Mouse (Mus musculus) stomach, embryonic 16.5 days (tissue): ENCODE measurements around the gene Slc25a28. TPM values are rescaled to one million over a fixed set of nuclear protein-coding genes. Genes with fewer than 3 reads are reported as not detected.

ENCODE experiments used
- ATAC-seq: fragments of 200-750 bp; cut with Nextera tagmentation; 2 replicates; pipeline ENCODE4 v1.8.0; 2017; ENCODE audit warnings: moderate number of reproducible peaks, moderate TSS enrichment; ENCODE audit not compliant: insufficient read depth, low FRiP score
- H3K27ac ChIP-seq: fragments of 300-500 bp; sonication (generic); 2 replicates; pipeline ENCODE4 v1.5.1; 2014; ENCODE audit warnings: low read length
- H3K27me3 ChIP-seq: fragments of 300-500 bp; sonication (generic); 2 replicates; pipeline ENCODE4 v1.6.1; 2014; ENCODE audit warnings: low read length, control low read depth, mixed read lengths; ENCODE audit not compliant: control insufficient read depth, insufficient read depth
- H3K36me3 ChIP-seq: fragments of 300-500 bp; sonication (generic); 2 replicates; pipeline ENCODE4 v1.6.1; 2014; ENCODE audit warnings: low read length; ENCODE audit not compliant: control insufficient read depth, insufficient read depth
- H3K4me1 ChIP-seq: fragments of 300-500 bp; sonication (generic); 2 replicates; pipeline ENCODE4 v1.6.1; 2014; ENCODE audit warnings: low read length, control low read depth, mixed read lengths; ENCODE audit not compliant: control insufficient read depth, insufficient read depth
- H3K4me2 ChIP-seq: fragments of 300-500 bp; sonication (generic); 2 replicates; pipeline ENCODE4 v1.6.1; 2014; ENCODE audit warnings: low read depth, low read length, mixed read lengths
- H3K4me3 ChIP-seq: fragments of 300-500 bp; sonication (generic); replicated peaks from 2 replicates; pipeline ENCODE4 v1.5.1; 2014; ENCODE audit warnings: mild to moderate bottlenecking, low read length
- H3K9ac ChIP-seq: fragments of 300-500 bp; sonication (generic); 2 replicates; pipeline ENCODE4 v1.6.1; 2014; ENCODE audit warnings: low read length
- H3K9me3 ChIP-seq: fragments of 300-500 bp; sonication (generic); replicated peaks from 2 replicates; pipeline ENCODE4 v1.6.1; 2016; ENCODE audit warnings: low read length, control low read depth; ENCODE audit not compliant: control insufficient read depth
- WGBS: fragments of 180-500 bp; shearing (Covaris S2); extraction: QIAGEN DNeasy Blood & Tissue Kit; methylation state at CpG from one replicate; pipeline ENCODE4 v1.1.7; 2014; 5-methylcytosine and 5-hydroxymethylcytosine counted together
- polyA plus RNA-seq: library from polyadenylated mRNA; unstranded; fragments of >200 nt; fragmentation: Nextera tagmentation; extraction: Ambion mirVana; gene quantifications from 2 replicates; pipeline ENCODE4 v1.2.1, GENCODE M21; 2015

The Slc25a28 gene
- polyA plus RNA-seq, 1 experiment from 2014 or later, result 13.1 TPM

- Histone ChIP-seq H3K9me3 (no peaks in the 10 kb centered on the region), H3K4me2 (no peak overlapping the region), H3K27me3 (0 out of 2 replicates have a peak, but pooled peaks cover 6% of the 10 kb centered on the region), H3K4me3 (no peak overlapping the region), H3K27ac (peak overlapping the region; percentile 71), H3K9ac (no peak overlapping the region), H3K36me3 (no peaks in the 10 kb centered on the region), H3K4me1 (peaks cover 21% of the 10 kb centered on the region)
- WGBS, result 30% methylated on average over 8 of the region's 8 CpGs
- peak; percentile 54 for ATAC-seq
These were observed 23.4 kb downstream of the Slc25a28 start for GRCm38 (mm10) chr19:43651241-43651785.

GRCm38 (mm10) chr19:43648343-43648742, 26.3 kb downstream of the Slc25a28 start:
- Histone ChIP-seq H3K27ac (no peak overlapping the region), H3K9me3 (no peaks in the 10 kb centered on the region), H3K27me3 (0 out of 2 replicates have a peak, but pooled peaks cover 6% of the 10 kb centered on the region), H3K4me3 (no peak overlapping the region), H3K4me2 (no peak overlapping the region), H3K9ac (no peak overlapping the region), H3K36me3 (no peaks in the 10 kb centered on the region), H3K4me1 (peaks cover 23% of the 10 kb centered on the region)
- 77% methylated on average over 4 of the region's 4 CpGs for WGBS
- ATAC-seq, result no peak

- no peak overlapping the region for H3K4me2 ChIP-seq
These were observed 27.4 kb downstream of the Slc25a28 start for GRCm38 (mm10) chr19:43647261-43647660.

GRCm38 (mm10) chr19:43646852-43647251, 27.8 kb downstream of the Slc25a28 start:
- Histone ChIP-seq H3K4me2 (no peak overlapping the region), H3K27me3 (no peaks in the 10 kb centered on the region), H3K36me3 (no peaks in the 10 kb centered on the region), H3K4me1 (peaks cover 14% of the 10 kb centered on the region), H3K9ac (no peak overlapping the region), H3K27ac (no peak overlapping the region), H3K9me3 (no peaks in the 10 kb centered on the region), H3K4me3 (no peak overlapping the region)
- 34% methylated on average over 7 of the region's 7 CpGs for WGBS
- no peak for ATAC-seq

More at GRCm38 (mm10) chr19:43647261-43647660, 27.4 kb downstream of the Slc25a28 start:
- Histone ChIP-seq H3K4me3 (no peak overlapping the region), H3K36me3 (no peaks in the 10 kb centered on the region), H3K9ac (no peak overlapping the region), H3K9me3 (no peaks in the 10 kb centered on the region), H3K27me3 (no peaks in the 10 kb centered on the region), H3K27ac (no peak overlapping the region), H3K4me1 (peaks cover 16% of the 10 kb centered on the region)
- 63% methylated on average over 9 of the region's 9 CpGs for WGBS
- no peak for ATAC-seq

GRCm38 (mm10) chr19:43645508-43645907, 29.2 kb downstream of the Slc25a28 start:
- no peaks in the 10 kb centered on the region for H3K36me3 ChIP-seq
- H3K9me3 ChIP-seq, result no peaks in the 10 kb centered on the region
- H3K4me1 ChIP-seq, result peaks cover 11% of the 10 kb centered on the region
- no peak for ATAC-seq
- H3K27me3 ChIP-seq, result no peaks in the 10 kb centered on the region
- no peak overlapping the region for H3K4me2 ChIP-seq
- 90% methylated on average over 9 of the region's 9 CpGs for WGBS
- H3K9ac ChIP-seq, result no peak overlapping the region
- H3K27ac ChIP-seq, result no peak overlapping the region
- no peak overlapping the region for H3K4me3 ChIP-seq

GRCm38 (mm10) chr19:43642843-43643242, 31.8 kb downstream of the Slc25a28 start:
- H3K27ac ChIP-seq, result no peak overlapping the region; the same call in 1 of the 2 replicates
- no peak for ATAC-seq
- 74% methylated on average over 9 of the region's 9 CpGs for WGBS
- no peak overlapping the region for H3K4me2 ChIP-seq
- no peaks in the 10 kb centered on the region for H3K9me3 ChIP-seq
- peaks cover 11% of the 10 kb centered on the region for H3K4me1 ChIP-seq
- no peak overlapping the region for H3K4me3 ChIP-seq
- H3K36me3 ChIP-seq, result no peaks in the 10 kb centered on the region
- H3K9ac ChIP-seq, result no peak overlapping the region
- no peaks in the 10 kb centered on the region for H3K27me3 ChIP-seq

GRCm38 (mm10) chr19:43641833-43642232, 32.8 kb downstream of the Slc25a28 start:
- no peak overlapping the region for H3K9ac ChIP-seq
- peak overlapping the region; percentile 39; the same call in 1 of the 2 replicates for H3K27ac ChIP-seq
- no peak overlapping the region for H3K4me2 ChIP-seq
- H3K9me3 ChIP-seq, result no peaks in the 10 kb centered on the region
- WGBS, result 55% methylated on average over 11 of the region's 11 CpGs
- peak; percentile 48; the same call in 1 of the 2 replicates for ATAC-seq
- no peaks in the 10 kb centered on the region for H3K27me3 ChIP-seq
- H3K4me3 ChIP-seq, result no peak overlapping the region
- peaks cover 8% of the 10 kb centered on the region for H3K4me1 ChIP-seq
- H3K36me3 ChIP-seq, result no peaks in the 10 kb centered on the region

GRCm38 (mm10) chr19:43630466-43631251, 44.0 kb downstream of the Slc25a28 start:
- H3K4me1 ChIP-seq, result no peaks in the 10 kb centered on the region
- no peak overlapping the region for H3K9ac ChIP-seq
- no peak overlapping the region for H3K4me3 ChIP-seq
- ATAC-seq, result peak; percentile 82
- H3K9me3 ChIP-seq, result no peaks in the 10 kb centered on the region
- no peak overlapping the region for H3K27ac ChIP-seq
- H3K27me3 ChIP-seq, result no peaks in the 10 kb centered on the region; the same call in none of the 2 replicates
- 25% methylated on average over 12 of the region's 12 CpGs for WGBS
- H3K36me3 ChIP-seq, result no peaks in the 10 kb centered on the region
- H3K4me2 ChIP-seq, result no peak overlapping the region

- no peak overlapping the region for H3K4me2 ChIP-seq
- 31% methylated on average over 4 of the region's 4 CpGs for WGBS
- no peaks in the 10 kb centered on the region for H3K9me3 ChIP-seq
- H3K27ac ChIP-seq, result no peak overlapping the region
- no peak overlapping the region for H3K4me3 ChIP-seq
- ATAC-seq, result peak; percentile 34; the same call in 1 of the 2 replicates
- peaks cover 8% of the 10 kb centered on the region for H3K27me3 ChIP-seq
- H3K4me1 ChIP-seq, result no peaks in the 10 kb centered on the region
- no peaks in the 10 kb centered on the region for H3K36me3 ChIP-seq
- H3K9ac ChIP-seq, result no peak overlapping the region
These were observed 45.6 kb downstream of the Slc25a28 start for GRCm38 (mm10) chr19:43629088-43629487.
